Mouse (Mus musculus) embryo, embryonic 10.5 days (tissue): ENCODE measurements around the gene Fnip1.

Experiments used
- DNase-seq: peaks from one replicate; pipeline ENCODE4 v3.0.0-alpha.2; 2015; ENCODE audit warnings: low spot score

Gene Fnip1

DNA sequence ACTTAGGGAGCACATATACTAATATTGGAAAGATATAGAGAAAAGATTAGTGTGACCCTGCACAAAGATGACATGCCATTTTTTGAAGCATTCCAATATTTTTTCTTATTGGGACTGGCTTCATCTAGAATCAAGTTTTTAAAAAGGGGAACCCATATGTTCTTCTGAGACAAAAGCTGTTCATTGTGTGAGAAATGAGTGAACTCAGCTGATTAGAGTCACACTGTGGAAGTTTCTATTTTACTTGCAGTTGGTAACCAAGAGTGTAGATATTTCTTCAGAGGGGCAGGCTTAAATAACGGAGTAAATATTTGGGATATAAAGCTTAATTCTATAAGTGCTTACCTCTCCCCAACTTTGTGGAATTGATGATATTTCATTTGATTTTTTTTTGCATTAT, 20.2 kb downstream of the Fnip1 start:
- no peak for DNase-seq

DNA sequence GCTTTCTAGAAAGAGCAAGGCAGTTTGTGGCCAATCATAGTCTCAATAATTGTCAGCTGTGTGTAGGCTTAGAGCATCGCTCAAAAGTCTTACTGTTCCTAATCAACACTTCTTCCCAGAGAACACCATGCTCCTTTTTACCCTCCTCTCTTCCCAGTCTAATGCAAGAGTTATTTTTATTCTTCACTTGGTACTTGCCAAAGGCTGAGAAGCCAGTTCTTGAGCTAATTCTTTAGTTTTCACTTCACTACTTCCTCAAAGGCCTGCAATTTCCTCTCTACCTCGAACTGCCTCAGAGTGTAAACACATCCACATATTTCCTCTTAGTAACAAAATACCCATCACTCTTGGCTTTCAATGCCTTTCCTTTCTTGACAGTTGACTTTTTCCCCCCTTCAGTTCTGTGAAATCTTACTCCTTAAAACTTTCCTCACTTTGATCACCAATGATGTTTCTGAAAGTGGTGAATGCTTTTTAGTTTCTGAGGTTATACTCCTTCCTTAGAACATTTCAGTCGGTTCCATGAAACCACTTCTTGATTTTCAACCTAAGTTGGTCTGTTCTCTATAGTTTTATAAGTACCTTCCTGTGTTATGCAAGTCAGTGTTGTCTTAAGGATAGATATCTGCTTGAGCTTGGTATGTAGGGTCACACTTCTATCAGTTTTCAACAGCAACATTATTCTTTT, 26.7 kb downstream of the Fnip1 start:
- no peak for DNase-seq

DNA sequence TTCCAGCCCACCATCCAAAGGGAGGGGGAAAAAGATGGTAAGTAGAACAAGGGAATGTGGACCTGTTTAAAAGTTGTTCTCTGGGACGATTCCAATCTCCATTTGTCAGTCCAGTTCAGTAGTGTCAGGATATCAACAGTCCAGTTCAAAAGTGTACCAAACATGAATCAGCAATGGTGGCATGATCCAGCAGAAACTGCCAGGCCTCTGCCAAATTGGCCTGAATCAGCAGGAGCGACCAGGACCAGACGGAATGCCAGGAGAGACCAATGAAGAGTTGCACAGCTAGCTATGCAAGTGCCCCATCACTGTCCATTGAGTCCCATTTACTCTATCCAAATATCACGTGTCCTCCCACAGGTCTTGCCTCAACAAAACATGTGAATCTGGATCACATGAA, 34.2 kb downstream of the Fnip1 start:
- no peak for DNase-seq

DNA sequence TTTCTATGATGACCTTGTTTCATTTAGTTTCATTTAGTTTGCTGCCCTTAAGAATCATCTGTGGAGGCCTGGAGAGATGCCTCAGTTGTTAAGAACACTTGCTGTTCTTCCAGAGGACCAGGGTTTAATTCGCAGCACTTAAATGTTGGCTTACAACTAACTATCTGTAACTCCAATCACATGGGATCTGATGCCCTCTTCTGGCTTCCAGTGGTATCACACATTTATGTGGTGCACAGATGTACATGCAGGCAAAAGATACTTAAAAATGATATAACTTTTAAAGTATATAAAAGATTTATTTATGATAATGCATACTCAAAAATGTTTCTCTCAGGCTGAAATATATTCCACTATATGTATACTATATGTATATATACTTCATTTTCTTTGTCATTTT, 40.4 kb downstream of the Fnip1 start:
- DNase-seq, result peak; percentile 43

DNA sequence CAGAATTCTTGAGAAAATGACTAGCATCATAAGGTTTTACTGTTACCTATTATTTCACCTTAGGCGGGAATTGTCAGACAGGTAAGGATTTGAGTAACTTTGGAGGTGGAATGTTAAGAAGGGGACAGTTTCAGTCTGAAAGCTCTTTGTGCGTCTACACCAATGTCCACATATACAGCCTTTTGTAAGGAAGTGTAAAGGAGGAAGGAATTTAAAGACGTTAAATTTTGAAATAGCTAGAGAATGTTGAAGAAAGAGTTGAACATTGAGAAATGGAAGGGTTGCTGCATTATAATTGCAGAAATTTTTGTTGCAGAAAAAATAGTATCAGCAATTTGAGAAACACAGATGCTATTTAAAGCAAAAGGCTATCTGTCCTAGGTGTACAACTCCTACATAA, 48.0 kb downstream of the Fnip1 start:
- no peak for DNase-seq

DNA sequence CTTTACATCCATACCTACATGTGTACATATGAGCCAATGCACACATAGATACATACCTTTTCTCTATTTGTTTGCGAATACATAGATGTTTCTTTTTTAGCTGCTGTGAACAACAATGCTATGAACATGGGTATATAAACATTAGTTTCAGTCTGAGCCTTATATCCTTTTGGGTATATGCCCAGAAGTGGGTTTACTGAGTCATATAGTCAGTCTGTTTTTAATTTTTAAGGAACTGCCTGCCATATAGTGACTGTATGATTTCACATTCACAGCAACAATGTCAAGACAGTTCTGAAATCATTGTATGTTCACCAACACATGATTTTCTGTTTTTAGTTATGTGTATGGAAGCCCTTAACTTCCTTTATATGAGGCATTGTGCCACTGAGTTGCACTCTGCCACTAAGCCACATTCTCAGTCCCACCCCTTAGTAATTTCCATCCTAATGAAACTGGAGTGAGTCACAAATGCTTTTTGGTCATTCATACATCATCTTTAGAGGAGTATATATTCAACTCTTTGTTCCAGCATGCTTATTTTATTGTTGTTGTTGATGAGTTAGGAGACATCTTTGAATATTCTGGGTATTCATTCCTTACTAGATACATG, 54.1 kb downstream of the Fnip1 start:
- DNase-seq, result no peak

DNA sequence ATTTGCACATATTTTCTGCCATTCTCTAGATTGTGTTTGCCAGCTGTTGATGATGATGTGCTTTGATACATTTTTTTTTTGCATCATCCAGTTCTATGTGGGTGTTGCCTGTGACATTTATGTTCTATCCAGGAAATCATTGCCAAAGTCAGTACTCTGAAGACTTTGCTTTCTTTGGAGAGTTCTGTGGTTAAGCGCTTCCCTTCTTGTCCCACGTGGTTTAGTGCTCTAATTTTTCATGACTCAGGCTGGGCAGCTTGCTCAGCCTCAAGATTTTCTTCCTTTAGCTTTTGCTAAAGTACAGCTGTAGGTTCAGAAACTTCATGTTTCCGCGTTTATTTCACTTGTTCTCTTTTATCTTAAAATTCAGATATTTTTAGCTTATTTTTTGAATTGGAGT, 54.6 kb downstream of the Fnip1 start:
- no peak for DNase-seq

DNA sequence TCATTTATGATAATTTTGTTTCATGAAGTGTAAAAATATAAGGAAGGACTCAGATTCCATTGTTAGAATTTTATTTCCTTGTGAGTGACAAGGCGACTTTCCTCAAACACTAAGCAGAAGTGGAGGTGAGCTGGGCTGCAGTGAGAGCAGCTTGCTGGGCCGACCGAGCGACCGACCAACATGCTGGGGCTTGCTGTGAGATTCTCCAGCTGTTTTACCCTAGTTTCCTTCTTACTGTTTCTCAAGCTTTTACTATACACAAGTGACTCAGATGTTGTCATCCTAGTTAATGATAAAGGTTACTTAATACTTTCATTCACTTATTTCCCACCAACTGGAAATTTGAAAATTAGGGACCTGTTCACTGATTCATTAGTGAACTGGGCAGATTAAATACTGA, 61.8 kb downstream of the Fnip1 start:
- no peak for DNase-seq

DNA sequence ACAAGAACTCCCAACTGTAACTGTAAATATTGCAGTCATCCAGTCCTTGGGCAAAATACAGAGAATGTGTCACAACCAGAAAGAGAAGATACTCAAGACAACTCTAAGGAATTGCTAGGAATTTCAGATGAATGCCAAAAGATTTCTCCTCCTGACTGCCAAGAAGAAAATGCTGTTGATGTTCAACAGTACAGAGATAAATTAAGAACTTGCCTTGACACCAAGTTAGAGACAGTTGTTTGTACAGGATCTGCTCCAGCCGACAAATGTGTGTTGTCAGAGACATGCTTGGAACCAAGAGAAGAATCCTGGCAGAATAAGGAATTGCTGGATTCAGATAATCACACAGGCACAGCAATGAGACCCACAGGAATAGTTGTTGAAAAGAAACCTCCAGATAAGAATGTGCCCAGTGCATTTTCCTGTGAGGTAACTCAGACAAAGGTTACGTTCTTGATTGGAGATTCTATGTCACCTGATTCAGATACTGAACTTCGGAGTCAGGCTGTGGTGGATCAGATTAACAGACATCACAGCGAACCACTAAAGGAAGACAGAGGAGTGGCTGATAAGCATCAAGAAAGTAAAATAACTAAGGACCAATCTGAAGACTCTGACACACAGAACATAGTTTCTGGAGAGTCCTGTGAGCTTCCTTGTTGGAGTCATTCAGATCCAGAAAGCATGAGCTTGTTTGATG, 64.7 kb downstream of the Fnip1 start:
- no peak for DNase-seq

DNA sequence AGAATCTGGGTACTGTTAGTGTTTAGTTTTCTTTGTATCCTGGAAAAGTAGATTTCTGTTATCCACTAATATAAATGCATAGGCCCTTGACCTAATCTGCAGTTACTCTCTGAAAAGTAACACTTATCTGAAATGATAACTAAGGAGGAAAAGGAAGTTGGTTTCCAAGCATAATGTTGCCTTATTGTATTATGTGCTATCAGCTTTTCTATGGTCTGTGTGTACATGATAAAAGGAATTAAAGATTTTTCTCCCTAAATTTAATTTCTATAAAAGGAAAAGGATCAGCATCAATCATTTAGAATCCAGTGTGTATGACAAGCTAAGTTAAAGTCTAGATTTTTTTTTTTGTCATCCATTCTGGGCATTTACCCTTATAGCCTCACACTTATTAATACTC, 75.6 kb downstream of the Fnip1 start:
- DNase-seq, result no peak

DNA sequence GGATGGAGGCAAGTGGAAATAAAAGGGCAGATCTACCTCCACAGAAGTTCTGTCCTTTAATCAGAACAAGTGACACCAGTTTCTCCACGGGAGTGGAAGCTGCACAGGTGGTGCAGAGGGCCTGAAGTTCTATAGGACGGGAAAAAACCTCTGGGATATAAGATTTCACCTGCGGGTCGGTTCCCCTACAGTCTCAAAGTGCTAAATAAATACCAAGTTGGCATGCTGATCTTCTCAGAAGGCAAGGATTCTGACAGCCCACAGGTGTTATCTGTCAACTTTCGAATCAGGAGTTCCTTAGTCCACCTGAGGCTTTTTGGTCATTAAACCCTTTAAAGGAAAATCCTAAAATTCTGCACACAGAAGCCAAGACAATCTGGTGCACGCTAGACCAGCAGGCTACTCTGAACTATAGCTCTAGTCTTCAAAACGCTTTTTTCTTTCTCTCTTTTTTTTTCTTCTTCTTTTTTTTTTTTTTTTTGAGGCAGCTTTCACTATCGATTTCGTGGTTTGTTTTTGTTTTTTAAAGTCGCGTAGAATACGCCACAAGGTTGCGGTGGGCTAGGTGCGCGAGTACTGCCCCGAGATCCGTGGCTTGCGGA, 84.0 kb downstream of the Fnip1 start:
- DNase-seq, result peak; percentile 31

DNA sequence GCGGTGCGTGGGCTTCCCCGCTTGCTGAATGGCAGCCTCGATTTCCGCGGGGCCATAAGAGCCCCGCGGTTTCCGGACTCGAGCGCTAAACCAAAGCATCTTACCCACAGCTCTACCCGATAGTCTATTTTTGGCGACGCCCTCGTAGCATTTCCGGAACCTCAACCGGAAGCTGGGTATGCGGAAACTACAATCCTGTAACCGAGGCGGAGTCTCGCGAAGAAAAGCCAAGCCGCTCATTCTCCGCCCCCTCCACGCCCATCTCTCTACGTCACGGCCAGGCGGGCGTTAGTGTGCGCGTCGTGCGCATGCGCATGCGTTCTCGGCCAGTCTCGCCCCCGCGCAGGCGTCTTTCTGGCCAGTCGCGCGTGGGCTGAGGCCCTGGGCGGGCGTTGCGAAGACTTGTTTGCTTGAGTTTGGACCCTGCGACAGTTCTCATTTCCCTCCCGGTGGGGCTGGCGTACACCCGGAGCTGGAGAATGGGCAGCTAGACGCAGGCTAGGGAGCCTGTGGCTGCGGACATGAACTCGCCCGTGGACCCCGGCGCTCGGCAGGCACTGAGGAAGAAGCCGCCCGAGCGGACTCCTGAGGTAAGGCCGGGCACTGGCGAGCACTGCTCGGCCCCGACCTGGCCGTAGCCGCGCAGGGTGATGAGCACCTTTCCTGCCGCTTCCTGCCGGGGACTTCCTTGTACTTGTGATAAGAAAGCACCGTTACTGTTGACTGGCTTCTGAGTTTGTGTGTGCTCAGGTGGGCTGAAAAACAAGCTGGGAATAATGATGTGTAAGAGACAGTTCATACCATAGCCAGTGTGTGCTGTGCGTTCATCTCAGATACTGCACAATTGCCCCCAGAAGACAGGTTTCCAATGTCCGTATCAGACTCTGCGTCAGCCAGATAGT, 84.8 kb downstream of the Fnip1 start, which contains the start of gene Rapgef6:
TSS of gene Rapgef6 (plus strand) at position 319 of the 902 bp plus-strand sequence.
- peak; percentile 99 for DNase-seq

DNA sequence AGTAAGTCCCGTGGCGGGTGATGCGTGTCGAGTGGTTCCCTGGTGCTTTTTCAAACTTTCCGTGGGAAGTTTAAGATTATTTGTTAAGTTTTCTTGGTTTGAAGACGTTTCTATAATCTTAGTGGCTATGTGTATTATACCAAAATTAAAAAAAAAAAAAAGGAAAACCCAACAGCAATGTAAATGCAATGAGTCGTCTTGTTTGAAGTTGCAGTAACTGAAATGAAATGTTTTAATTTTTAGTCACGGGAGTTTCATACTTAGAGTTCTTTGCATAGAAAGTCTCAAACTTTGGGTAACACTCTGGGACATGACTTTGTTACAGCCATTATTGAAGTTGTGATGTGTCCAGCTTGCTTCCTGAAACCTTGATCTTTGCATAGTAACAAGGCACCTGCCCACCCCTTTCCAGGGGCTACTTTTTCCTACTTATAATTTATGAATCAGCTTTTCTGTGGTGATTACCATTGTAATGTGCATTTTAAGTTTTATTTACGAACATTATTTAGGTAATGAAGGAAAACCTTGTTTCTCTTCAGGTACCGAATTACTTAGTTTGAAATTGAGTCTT, 85.5 kb downstream of the Fnip1 start:
- no peak for DNase-seq

DNA sequence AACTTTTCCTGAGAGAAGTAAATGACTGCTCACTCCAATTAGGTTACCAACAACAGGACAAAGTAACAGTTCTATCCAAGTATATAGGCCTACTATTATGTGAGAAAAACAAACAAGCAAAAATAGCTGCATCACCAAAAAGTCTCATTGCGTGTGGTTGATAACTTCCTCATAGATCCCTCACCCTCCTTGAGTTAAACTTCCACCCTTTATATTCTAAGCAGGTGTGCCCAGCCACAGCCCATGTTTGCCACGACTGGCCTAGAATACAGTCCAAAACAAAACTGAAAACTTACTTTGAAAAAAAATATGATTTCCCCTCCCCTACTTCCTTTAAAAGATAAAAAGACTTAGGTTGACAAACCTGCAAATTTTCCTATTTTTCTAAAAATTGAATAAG, 90.0 kb downstream of the Fnip1 start:
- DNase-seq, result no peak

DNA sequence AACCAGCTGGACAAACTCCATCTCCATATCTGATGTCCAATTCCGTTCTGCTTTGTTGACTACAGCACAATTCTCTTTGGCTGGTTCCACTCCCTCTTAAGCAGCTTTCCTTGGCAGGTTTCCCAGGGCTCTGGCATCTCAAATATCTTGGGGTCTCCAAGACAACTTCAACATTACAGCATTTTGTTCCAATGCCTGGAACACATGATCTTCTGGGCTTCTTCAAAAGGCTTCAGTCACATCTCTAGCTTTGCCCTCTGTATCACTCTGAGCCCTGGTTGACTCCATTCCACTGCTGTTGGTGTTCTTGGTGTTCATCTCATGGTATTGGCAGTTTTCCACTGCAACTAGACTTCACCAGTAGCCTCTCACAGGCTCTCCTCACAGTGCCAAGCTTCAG, 92.4 kb downstream of the Fnip1 start:
- no peak for DNase-seq

DNA sequence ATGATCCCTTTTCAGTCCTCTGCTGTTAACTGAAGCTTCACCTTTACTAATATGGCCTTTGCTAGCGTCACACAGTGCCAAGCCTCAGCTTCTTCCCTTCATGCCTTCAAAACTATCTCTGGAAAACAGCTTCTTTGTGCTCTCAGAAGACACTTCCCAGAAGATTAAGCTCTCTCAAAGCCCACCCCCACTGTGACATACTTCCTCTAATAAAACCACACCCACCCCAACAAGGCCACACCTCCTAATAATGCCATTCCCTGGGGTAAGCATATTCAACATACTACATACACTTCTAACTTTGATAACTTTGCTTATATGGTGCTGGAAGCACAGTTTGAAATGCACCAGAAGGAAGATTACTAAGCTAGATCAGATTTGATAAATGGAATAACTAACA, 92.9 kb downstream of the Fnip1 start:
- DNase-seq, result no peak

DNA sequence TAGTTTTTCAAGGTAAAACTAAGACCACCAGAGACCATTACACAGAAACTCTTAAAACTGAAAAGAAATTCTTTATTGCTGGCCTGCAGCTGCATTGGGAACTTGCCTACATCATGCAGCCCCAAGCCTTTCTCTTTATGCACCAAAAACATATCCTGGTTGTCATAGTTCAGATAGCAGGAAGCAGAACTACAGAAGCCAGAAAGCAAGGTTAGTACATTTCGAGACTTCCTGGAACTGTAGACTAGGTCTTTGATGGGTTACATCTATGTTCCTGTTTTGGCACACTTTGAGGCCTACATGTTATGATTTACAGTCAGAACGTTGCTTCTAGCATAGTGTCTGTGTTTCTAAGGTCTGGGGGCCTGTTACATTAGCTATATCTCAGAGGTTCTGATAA, 95.8 kb downstream of the Fnip1 start:
- DNase-seq, result no peak

DNA sequence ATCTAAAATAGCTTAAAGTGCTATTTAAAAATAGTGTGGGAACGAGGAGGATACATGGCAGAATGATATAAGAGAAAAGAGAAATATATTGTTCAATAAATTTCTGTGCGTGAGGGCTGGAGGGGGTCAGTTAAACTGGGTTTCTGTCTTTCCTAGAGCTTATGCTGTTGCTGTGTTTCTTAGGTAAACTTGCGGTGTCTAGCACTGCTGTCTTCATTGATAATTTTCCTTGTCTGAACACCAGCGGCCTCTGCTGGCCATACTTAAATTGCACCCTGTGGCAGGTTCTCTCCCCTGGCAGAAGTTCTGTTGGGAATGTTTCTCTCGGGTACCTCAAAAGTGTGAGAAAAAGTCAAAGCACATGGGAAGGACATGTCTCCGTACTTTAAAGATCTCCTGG, 96.9 kb downstream of the Fnip1 start:
- peak; percentile 78 for DNase-seq

DNA sequence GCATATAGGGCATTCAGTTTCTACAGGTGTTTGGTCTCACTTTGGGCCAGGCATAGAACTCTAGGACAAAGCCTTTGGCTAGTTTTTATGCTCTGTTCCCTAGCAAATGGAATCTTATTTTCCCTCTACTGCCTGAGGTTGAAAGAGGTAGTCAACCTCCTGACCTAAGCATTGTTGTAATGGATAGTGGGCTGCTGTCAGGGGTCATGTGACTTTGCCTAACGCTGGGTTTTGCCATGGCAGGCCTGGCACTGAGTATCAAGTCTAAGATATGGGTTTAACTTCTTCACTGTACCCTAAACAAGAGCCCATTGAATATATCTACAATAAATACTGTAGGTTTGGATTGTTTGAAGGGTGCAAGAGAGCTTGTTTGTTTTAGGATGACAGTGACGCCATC, 101.0 kb downstream of the Fnip1 start:
- DNase-seq, result no peak

DNA sequence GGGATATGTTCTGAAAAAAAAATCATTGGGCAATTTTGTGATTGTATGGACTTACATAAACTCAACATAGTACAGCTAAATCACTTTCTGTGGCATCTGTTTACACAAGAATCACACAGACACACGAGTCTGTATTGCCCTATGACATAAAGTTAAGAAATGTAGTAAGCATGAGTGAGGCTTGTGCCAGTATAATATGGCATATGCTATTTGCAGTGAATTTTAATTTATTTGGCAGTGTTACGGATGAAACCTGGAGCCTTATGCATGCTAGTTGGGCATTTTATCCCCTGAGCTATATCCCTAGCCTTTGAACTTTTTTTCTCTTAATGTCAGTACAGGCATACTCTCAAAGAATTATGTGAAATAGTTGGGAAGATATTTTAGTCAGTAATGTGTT, 101.5 kb downstream of the Fnip1 start:
- DNase-seq, result no peak

DNA sequence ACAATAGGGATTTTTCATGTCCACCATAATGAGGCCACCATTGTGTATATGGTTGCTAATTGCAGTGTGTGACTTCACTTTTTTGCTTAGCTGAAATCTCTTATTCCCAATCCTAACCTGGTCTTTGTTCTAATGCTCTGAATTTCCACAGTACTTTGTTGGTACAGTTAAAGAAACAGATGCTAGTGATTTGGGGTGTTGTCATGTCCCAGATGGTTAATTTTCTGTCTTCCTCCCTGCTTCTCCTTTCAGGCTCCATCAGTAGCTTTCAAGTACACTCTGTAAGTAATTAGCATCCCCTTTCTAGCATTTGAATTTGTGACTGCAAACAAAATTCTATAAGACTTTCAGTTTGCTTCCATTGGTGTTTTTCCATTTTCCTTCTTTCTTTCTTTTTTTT, 102.3 kb downstream of the Fnip1 start:
- DNase-seq, result no peak

DNA sequence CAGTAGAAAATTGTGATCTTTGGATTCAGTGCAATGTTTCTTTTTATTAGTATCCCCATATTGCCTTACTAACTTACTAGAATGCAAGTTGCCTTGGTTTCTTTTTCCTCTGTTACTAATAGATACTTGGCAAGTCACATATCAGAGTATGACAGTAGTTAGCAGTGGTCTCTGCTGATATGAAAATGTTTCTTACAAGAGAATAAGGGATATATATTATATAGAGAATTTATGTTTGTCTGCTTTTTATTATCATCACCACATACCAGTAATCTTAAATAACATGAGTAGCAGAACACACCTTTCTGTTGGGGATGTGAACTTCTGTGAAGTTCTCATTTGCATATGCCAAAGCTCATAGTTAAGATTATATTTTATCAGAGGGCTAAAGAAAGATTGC, 104.4 kb downstream of the Fnip1 start:
- DNase-seq, result no peak
